Mouse (Mus musculus) CH12.LX (cell line): Measurements from ENCODE around the gene Dnm1. TPM values are rescaled to one million over a fixed set of nuclear protein-coding genes. Genes with fewer than 3 reads are reported as not detected.

Experiments
- DNase-seq: peaks from one replicate; pipeline ENCODE4 v3.0.0-alpha.2; 2013; ENCODE audit errors: extremely low read depth
- H3K27ac ChIP-seq: 2 replicates; pipeline ENCODE4 v1.5.1; 2012; ENCODE audit warnings: low read depth, mild to moderate bottlenecking, control low read depth, moderate library complexity; ENCODE audit not compliant: insufficient read depth
- H3K27me3 ChIP-seq: replicated peaks from 2 replicates; pipeline ENCODE3; 2012; ENCODE audit warnings: inconsistent platforms
- H3K36me3 ChIP-seq, 2 experiments: replicated peaks in 1 of 2; 2 replicates each; pipeline versions ENCODE3 to v1.6.1; 2012; ENCODE audit warnings: inconsistent platforms in 1 of 2, low read length in 1 of 2, mild to moderate bottlenecking in 1 of 2, mixed read lengths in 1 of 2, moderate library complexity in 1 of 2; ENCODE audit not compliant: control insufficient read depth in 1 of 2, insufficient read depth in 1 of 2
- H3K4me1 ChIP-seq, 2 experiments: 2 replicates each; pipeline ENCODE4 v1.6.1; 2012; ENCODE audit warnings: inconsistent platforms in 1 of 2, moderate library complexity in 1 of 2; ENCODE audit not compliant: insufficient read depth in 2 of 2, control insufficient read depth in 1 of 2
- H3K4me2 ChIP-seq: 2 replicates; pipeline ENCODE4 v1.6.1; 2012; ENCODE audit warnings: low read depth, mild to moderate bottlenecking, control low read depth; ENCODE audit not compliant: poor library complexity, insufficient read depth, severe bottlenecking
- H3K4me3 ChIP-seq, 3 experiments: fragments of 150-350 bp in 1 of 3; sonication (generic) in 1 of 3; replicated peaks in 1 of 3; 2 replicates each; pipeline versions ENCODE3 to v1.5.1; 2011 to 2012; ENCODE audit warnings: low read depth in 2 of 3, low read length in 2 of 3, mild to moderate bottlenecking in 2 of 3, moderate library complexity in 2 of 3, control low read depth in 1 of 3, improper control_type of control experiment in 1 of 3, inconsistent platforms in 1 of 3, mixed read lengths in 1 of 3; ENCODE audit not compliant: poor library complexity in 1 of 3
- H3K79me2 ChIP-seq: replicated peaks from 2 replicates; pipeline ENCODE4 v1.6.1; 2012; ENCODE audit warnings: mild to moderate bottlenecking, moderate library complexity; ENCODE audit not compliant: control insufficient read depth, poor library complexity, insufficient read depth, severe bottlenecking; ENCODE audit errors: extremely low read depth
- H3K9ac ChIP-seq: 2 replicates; pipeline ENCODE4 v1.6.1; 2012; ENCODE audit warnings: low read depth, mild to moderate bottlenecking, control low read depth, moderate library complexity; ENCODE audit not compliant: insufficient read depth
- H3K9me3 ChIP-seq: replicated peaks from 2 replicates; pipeline ENCODE3; 2012; ENCODE audit warnings: low read length, inconsistent platforms, mixed read lengths
- BHLHE40 ChIP-seq: IDR thresholded peaks from 2 replicates; pipeline ENCODE4 v1.6.1; 2011; ENCODE audit warnings: mild to moderate bottlenecking, low read depth, low read length, improper control_type of control experiment
- CTCF ChIP-seq, 2 experiments: IDR thresholded peaks in 1 of 2; conservative IDR thresholded peaks in 1 of 2; 2 replicates each; pipeline ENCODE4 v1.5.1; 2011 to 2012; ENCODE audit warnings: low read depth in 2 of 2, low read length in 2 of 2, improper control_type of control experiment in 1 of 2, inconsistent platforms in 1 of 2, mild to moderate bottlenecking in 1 of 2, moderate library complexity in 1 of 2
- E2F4 ChIP-seq: IDR thresholded peaks from 2 replicates; pipeline ENCODE4 v1.6.1; 2011; ENCODE audit warnings: low read depth, low read length, improper control_type of control experiment; ENCODE audit not compliant: insufficient replicate concordance
- ELF1 ChIP-seq: IDR thresholded peaks from 2 replicates; pipeline ENCODE4 v1.6.1; 2014; ENCODE audit warnings: low read depth, mild to moderate bottlenecking, inconsistent platforms, low read length, improper control_type of control experiment
- ETS1 ChIP-seq: conservative IDR thresholded peaks from 2 replicates; pipeline ENCODE4 v1.6.1; 2012; ENCODE audit warnings: low read depth, mild to moderate bottlenecking, inconsistent platforms, low read length, improper control_type of control experiment, moderate library complexity
- IRF4 ChIP-seq: IDR thresholded peaks from 2 replicates; pipeline ENCODE4 v1.6.1; 2014; ENCODE audit warnings: low read depth, mild to moderate bottlenecking, inconsistent platforms, low read length, improper control_type of control experiment
- JUN ChIP-seq: IDR thresholded peaks from 2 replicates; pipeline ENCODE4 v1.6.1; 2011; ENCODE audit warnings: low read depth, mild to moderate bottlenecking, low read length, improper control_type of control experiment, moderate library complexity; ENCODE audit not compliant: insufficient read depth
- JUND ChIP-seq: conservative IDR thresholded peaks from 2 replicates; pipeline ENCODE4 v1.6.1; 2011; ENCODE audit warnings: low read depth, low read length, improper control_type of control experiment
- KAT2A ChIP-seq: IDR thresholded peaks from 2 replicates; pipeline ENCODE4 v1.6.1; 2012; ENCODE audit warnings: low read length, improper control_type of control experiment, inconsistent platforms; ENCODE audit not compliant: insufficient replicate concordance
- MAX ChIP-seq: IDR thresholded peaks from 2 replicates; pipeline ENCODE4 v1.6.1; 2011; ENCODE audit warnings: low read length, improper control_type of control experiment
- MEF2A ChIP-seq: IDR thresholded peaks from 2 replicates; pipeline ENCODE4 v1.6.1; 2014; ENCODE audit warnings: low read depth, mild to moderate bottlenecking, inconsistent platforms, low read length, improper control_type of control experiment, borderline replicate concordance
- MYC ChIP-seq: IDR thresholded peaks from 2 replicates; pipeline ENCODE4 v1.6.1; 2011; ENCODE audit warnings: low read depth, mild to moderate bottlenecking, improper control_type of control experiment, low read length
- NRF1 ChIP-seq: IDR thresholded peaks from 2 replicates; pipeline ENCODE4 v1.6.1; 2014; ENCODE audit warnings: low read depth, mild to moderate bottlenecking, inconsistent platforms, low read length, improper control_type of control experiment, moderate library complexity
- SIN3A ChIP-seq: IDR thresholded peaks from 2 replicates; pipeline ENCODE4 v1.6.1; 2012; ENCODE audit warnings: low read length, improper control_type of control experiment, inconsistent platforms
- TCF12 ChIP-seq: IDR thresholded peaks from 2 replicates; pipeline ENCODE4 v1.6.1; 2014; ENCODE audit warnings: low read depth, mild to moderate bottlenecking, inconsistent platforms, low read length, improper control_type of control experiment
- UBTF ChIP-seq: IDR thresholded peaks from 2 replicates; pipeline ENCODE4 v1.6.1; 2012; ENCODE audit warnings: low read depth, mild to moderate bottlenecking, inconsistent platforms, low read length, improper control_type of control experiment, moderate library complexity
- ZC3H11A ChIP-seq: IDR thresholded peaks from 2 replicates; pipeline ENCODE4 v1.6.1; 2012; ENCODE audit warnings: low read depth, mild to moderate bottlenecking, inconsistent platforms, low read length, improper control_type of control experiment
- ZMIZ1 ChIP-seq: IDR thresholded peaks from 2 replicates; pipeline ENCODE4 v1.6.1; 2012; ENCODE audit warnings: low read depth, mild to moderate bottlenecking, inconsistent platforms, low read length, improper control_type of control experiment
- dilution Hi-C: fragments of 300-500 bp; cut with MboI; formaldehyde crosslinking; loops from 2 replicates; pipeline ENCODE4 v1.14.3; 2020; ENCODE audit warnings: low sequenced_read_pairs; ENCODE audit not compliant: extremely low pct_unique_long_range_greater_than_20kb, extremely low pct_ligation_motif_present
- in situ Hi-C: fragments of 300-500 bp; cut with MboI; formaldehyde crosslinking; loops from 3 replicates; pipeline ENCODE4 v1.14.3; 2019; ENCODE audit warnings: low sequenced_read_pairs, low pct_ligation_motif_present, low pct_unique_long_range_greater_than_20kb, mixed read lengths
- polyA plus RNA-seq: library from polyadenylated mRNA; unstranded; fragments of >175 nt; gene quantifications from 2 replicates; pipeline ENCODE4 v1.2.1, GENCODE M21; 2012; ENCODE audit warnings: low read depth; ENCODE audit not compliant: insufficient read length
- total RNA-seq, 2 experiments: library from RNA; depleted of rRNA; stranded (reverse); fragments of 300-350 nt in 1 of 2; fragments of >200 nt in 1 of 2; gene quantifications; 2 replicates each; pipeline ENCODE4 v1.2.3; 2012 to 2014

Gene Dnm1
- total and polyA plus RNA-seq, 3 experiments = 0.25 TPM; not detected in 2

DNA sequence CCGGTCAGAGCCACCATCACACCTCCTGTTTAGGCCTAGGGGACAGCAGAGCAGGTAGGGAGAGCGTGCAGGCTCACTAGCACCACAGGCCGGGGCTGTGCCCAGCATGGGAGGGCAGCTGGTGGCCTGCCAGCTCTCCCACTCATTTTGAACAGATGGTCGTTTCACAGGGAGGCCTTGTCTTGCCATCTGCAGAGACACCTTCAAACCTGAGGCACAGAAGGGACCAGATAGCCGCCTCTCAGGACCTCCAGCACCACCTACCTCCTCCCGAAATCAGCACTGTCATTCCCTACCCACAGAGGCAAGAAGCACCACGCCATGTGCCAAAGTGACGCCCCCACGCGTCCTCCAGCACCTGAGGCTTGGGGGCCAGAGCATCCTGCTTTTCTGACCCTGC, 9.1 kb downstream of the Dnm1 start:
- peaks cover 0 to 6% of the 10 kb centered on the region in 2 experiments; a peak in 2 of 4 replicates for H3K4me1 ChIP-seq
- no peaks in the 10 kb centered on the region for H3K79me2 ChIP-seq
- TF ChIP-seq ETS1 = no peak
- TF ChIP-seq CTCF (conservative IDR thresholded peaks at IDR 0.05 in 1 of 2, IDR thresholded peaks at IDR 0.05 in 1 of 2; ENCODE audit: low read depth in 2 of 2, low read length in 2 of 2) = no peak
- TF ChIP-seq E2F4 = no peak
- no peak for TF ChIP-seq ZC3H11A
- no peak for TF ChIP-seq JUN
- TF ChIP-seq JUND = no peak
- no peak for TF ChIP-seq UBTF
- no peak for TF ChIP-seq ELF1
- no peak for TF ChIP-seq NRF1
- no peak for TF ChIP-seq MYC
- no peak for TF ChIP-seq MEF2A
- no peak for TF ChIP-seq TCF12
- no peak for TF ChIP-seq SIN3A
- no peak for TF ChIP-seq ZMIZ1
- no peak for TF ChIP-seq IRF4
- no peak for TF ChIP-seq KAT2A
- TF ChIP-seq BHLHE40 = no peak
- in situ Hi-C loops (no loop called here), dilution Hi-C loops (no loop called here)
- no peak overlapping the region for H3K4me2 ChIP-seq
- H3K27me3 ChIP-seq = peaks cover 81% of the 10 kb centered on the region
- no peak overlapping the region for H3K4me3 ChIP-seq
- H3K9ac ChIP-seq = no peak overlapping the region
- no peak for DNase-seq
- no peaks in the 10 kb centered on the region for H3K36me3 ChIP-seq
- H3K27ac ChIP-seq = no peak overlapping the region
- no peaks in the 10 kb centered on the region for H3K9me3 ChIP-seq

GRCm38 (mm10) chr2:32343351-32343671, 9.8 kb downstream of the Dnm1 start:
- dilution Hi-C loops (no loop called here), in situ Hi-C loops (no loop called here)
- H3K4me2 ChIP-seq = no peak overlapping the region
- peaks cover 0 to 6% of the 10 kb centered on the region in 2 experiments; a peak in 2 of 4 replicates for H3K4me1 ChIP-seq
- peaks cover 77% of the 10 kb centered on the region for H3K27me3 ChIP-seq
- no peak overlapping the region for H3K4me3 ChIP-seq
- no peaks in the 10 kb centered on the region for H3K36me3 ChIP-seq
- no peak overlapping the region for H3K9ac ChIP-seq
- no peak overlapping the region for H3K27ac ChIP-seq
- TF ChIP-seq E2F4 = no peak
- no peak for TF ChIP-seq MAX
- no peak for TF ChIP-seq ZC3H11A
- no peaks in the 10 kb centered on the region for H3K79me2 ChIP-seq
- H3K9me3 ChIP-seq = peaks cover under 1% of the 10 kb centered on the region
- DNase-seq = no peak
